ENCODE assay signal across 30 mouse cellular contexts in genomic region chr1:165801709-165802310, GRCm38 (mm10). TPM values are rescaled to one million over a fixed set of nuclear protein-coding genes. Genes with fewer than 3 reads are reported as not detected.
DNase-seq lines count a peak whose midpoint lies in the region; ATAC-seq and TF ChIP-seq lines count a peak whose summit lies in the region.
"Had no signal": no experiment of that assay in that cellular context is flagged by ENCODE, and none has a peak within 500 bp of the region (broad histone marks: within the 10 kb centered on the region; RNA-seq: fewer than 3 reads in every experiment).

No protein-coding gene starts in this region.

- H3K4me1 ChIP-seq in heart, adult 2 months (ENCODE audit: control insufficient read depth, insufficient read depth, low read length) = no peaks in the 10 kb centered on the region
- H3K4me1 ChIP-seq: forebrain, embryonic 13.5 days; heart, embryonic 13.5 days; hindbrain, embryonic 10.5 days; hindbrain, embryonic 15.5 days; intestine, embryonic 15.5 days; liver, embryonic 15.5 days; midbrain, embryonic 15.5 days; neural tube, embryonic 12.5 days had no signal

- H3K27ac ChIP-seq in heart, adult 2 months = no peak overlapping the region
- H3K27ac ChIP-seq: forebrain, embryonic 13.5 days; heart, embryonic 13.5 days; hindbrain, embryonic 10.5 days; hindbrain, embryonic 15.5 days; intestine, embryonic 15.5 days; limb, embryonic 12.5 days; liver, embryonic 15.5 days; midbrain, embryonic 15.5 days; neural tube, embryonic 12.5 days had no signal

- TF ChIP-seq POLR2A in heart, adult 2 months (IDR thresholded peaks at IDR 0.05; ENCODE audit: insufficient read depth, low read depth, low read length) = no peak

- TF ChIP-seq CTCF in heart, adult 2 months (IDR thresholded peaks at IDR 0.05) = no peak

- 86% methylated on average over 11 of the region's 11 CpGs for WGBS in heart, adult 2 months

- TF ChIP-seq EP300 in heart, adult 2 months (IDR thresholded peaks at IDR 0.05; ENCODE audit: insufficient read depth, low read depth, low read length) = no peak

- H3K9ac ChIP-seq in heart, adult 2 months (ENCODE audit: low read depth, low read length) = no peak overlapping the region
- H3K9ac ChIP-seq: forebrain, embryonic 13.5 days; heart, embryonic 13.5 days; hindbrain, embryonic 15.5 days; intestine, embryonic 15.5 days; limb, embryonic 12.5 days; liver, embryonic 15.5 days; lung, embryonic 14.5 days; midbrain, embryonic 15.5 days; neural tube, embryonic 12.5 days had no signal

- no peak overlapping the region for H3K4me3 ChIP-seq in heart, adult 2 months
- H3K4me3 ChIP-seq: forebrain, embryonic 13.5 days; heart, embryonic 13.5 days; hindbrain, embryonic 10.5 days; hindbrain, embryonic 15.5 days; intestine, embryonic 15.5 days; limb, embryonic 12.5 days; liver, embryonic 15.5 days; midbrain, embryonic 15.5 days; neural tube, embryonic 12.5 days had no signal

- H3K79me2 ChIP-seq in heart, adult 2 months (replicated peaks; ENCODE audit: control insufficient read depth, insufficient read depth, low read length) = no peaks in the 10 kb centered on the region

- H3K36me3 ChIP-seq in heart, adult 2 months (ENCODE audit: control insufficient read depth, insufficient read depth, low read length) = no peaks in the 10 kb centered on the region
- H3K36me3 ChIP-seq: heart, embryonic 13.5 days; hindbrain, embryonic 10.5 days; hindbrain, embryonic 15.5 days; intestine, embryonic 15.5 days; limb, embryonic 12.5 days; liver, embryonic 15.5 days; midbrain, embryonic 15.5 days; neural tube, embryonic 12.5 days had no signal

- DNase-seq in cerebellum, postnatal 10 days = peak; percentile 59 to 67
- DNase-seq in cerebellum, adult 8-10 months = no peak
- DNase-seq in CD4-positive helper T cell, adult 2 months (ENCODE audit: low read depth, low spot score) = peak; percentile 67
- peak; percentile 85 for DNase-seq in thymus, postnatal 14 days
- no peak for DNase-seq in c-Kit-positive CD71-positive TER-119-positive erythroid progenitor cells, embryonic 14.5 days (ENCODE audit: low spot score)
- no peak for DNase-seq in heart, adult 2 months
- no peak for DNase-seq in adrenal gland, postnatal 4 days (ENCODE audit: low spot score in 2 of 2)
- DNase-seq: adrenal gland, adult 2 months; cerebellum, adult 11-12 months; cerebellum, postnatal 36 days; gastrocnemius, postnatal 10 days; heart, postnatal 14 days; kidney, adult 2 months; kidney, postnatal 10 days; layer of hippocampus, adult 9-11 months; lung, embryonic 14.5 days; lung, postnatal 14 days; right cerebral cortex, adult 18-20 months; spleen, adult 18-20 months had no signal

- no peaks in the 10 kb centered on the region for H3K27me3 ChIP-seq in heart, adult 2 months (ENCODE audit: control insufficient read depth, insufficient read depth, low read length)
- H3K27me3 ChIP-seq: forebrain, embryonic 13.5 days; hindbrain, embryonic 15.5 days; intestine, embryonic 15.5 days; limb, embryonic 12.5 days; liver, embryonic 15.5 days; midbrain, embryonic 15.5 days had no signal

- intact Hi-C loops in heart, adult 2 months (cut with DNase I) = no loop called here

- peak; percentile 55 for ATAC-seq in inflammation-experienced regulatory T-cells, adult 6 months
- ATAC-seq: forebrain, embryonic 13.5 days; intestine, embryonic 15.5 days; midbrain, embryonic 15.5 days had no signal

RNA-seq across cellular contexts. Expression of gene Cd247, which starts 13.3 kb away (rescaled TPM):
- polyA plus RNA-seq in inflammation-experienced regulatory T-cells, adult 6 months (2017; shearing (Covaris generic)) = 100 to 1,000 TPM; 373 to 445 (median 435) TPM
- total RNA-seq in heart, adult 2 months (2021) = under 1 TPM; 0.52 to 0.76 TPM
- 2.4 and 3.0 TPM in 2 replicates for polyA plus RNA-seq in heart, adult 2 months (2012; rRNA removed)
- under 1 TPM; 0.45 to 0.48 TPM for total RNA-seq in adrenal gland, postnatal 4 days (2021)
- total RNA-seq: left cerebral cortex, postnatal 14 days had no signal

RNA-seq across cellular contexts. Expression of gene Creg1, which starts 38.3 kb away (rescaled TPM):
- 10 to 100 TPM; 15.6 to 20.4 (median 17.6) TPM for polyA plus RNA-seq in inflammation-experienced regulatory T-cells, adult 6 months (2017; shearing (Covaris generic))
- 10 to 100 TPM; 85.7 to 93.3 TPM for total RNA-seq in heart, adult 2 months (2021)
- 77.2 and 121 TPM in 2 replicates for polyA plus RNA-seq in heart, adult 2 months (2012; rRNA removed)
- 10 to 100 TPM; 43.2 to 44.4 TPM for total RNA-seq in adrenal gland, postnatal 4 days (2021)

Comparison
In these comparisons a context has a peak if more than half of its experiments do, and no peak if none do; other contexts are left out.
1. DNase-seq: peak in cerebellum, postnatal 10 days (2 of 2), CD4-positive helper T cell, adult 2 months (single experiment) and thymus, postnatal 14 days (single experiment); none in cerebellum, adult 8-10 months (single experiment), c-Kit-positive CD71-positive TER-119-positive erythroid progenitor cells, embryonic 14.5 days (single experiment), heart, adult 2 months (0 of 2) and adrenal gland, postnatal 4 days (0 of 2).